Mouse (Mus musculus) ovary, postnatal 36 days (tissue): ENCODE measurements around the gene Fnip2.
"Not testable (repeated sequence)": the region's sequence is repeated elsewhere in the genome, so short reads cannot be mapped to it uniquely, and the experiment has no call there.

Experiments
- DNase-seq: peaks from one replicate; pipeline ENCODE4 v3.0.0; 2022; ENCODE audit warnings: low spot score, mixed read lengths

Gene Fnip2

DNA sequence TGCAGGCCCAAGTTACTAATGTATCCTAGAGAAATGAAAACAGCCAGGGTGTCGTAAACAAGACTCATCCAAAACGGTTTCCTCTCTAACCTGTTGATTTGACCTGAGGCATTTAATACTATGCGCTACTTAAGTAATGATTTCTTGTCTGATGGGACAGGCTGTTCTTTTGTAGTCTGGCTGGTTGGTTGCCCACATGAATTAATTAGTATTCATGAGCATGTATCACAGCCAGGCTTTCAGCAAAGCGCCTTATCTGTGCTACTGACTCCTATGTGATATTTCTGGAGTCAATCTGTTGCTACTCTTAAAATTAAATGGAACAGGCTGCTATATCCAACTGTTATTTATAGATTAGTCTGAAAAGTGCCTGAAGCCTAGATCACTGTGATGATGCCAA is 92.7 kb downstream of the Fnip2 start:
- no peak for DNase-seq

DNA sequence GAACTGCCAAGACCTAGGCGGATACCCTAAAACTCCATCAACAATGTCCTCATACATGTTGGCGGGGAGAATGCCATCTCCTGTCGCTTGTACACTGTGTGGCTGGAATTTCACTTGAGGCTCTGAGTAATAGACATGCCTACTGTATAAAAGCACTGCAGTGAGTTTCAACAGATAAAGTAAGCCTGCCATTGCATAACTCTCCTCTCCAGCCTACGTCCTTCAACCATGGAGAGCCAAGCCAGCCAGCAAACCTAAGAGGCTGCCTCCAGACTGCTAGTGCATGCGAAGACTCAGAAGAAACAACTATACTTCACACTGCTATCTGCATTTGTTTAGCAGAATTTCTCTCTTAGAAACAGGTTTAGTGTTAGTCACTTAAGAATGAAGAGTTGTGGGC is 95.2 kb downstream of the Fnip2 start:
- no peak for DNase-seq

DNA sequence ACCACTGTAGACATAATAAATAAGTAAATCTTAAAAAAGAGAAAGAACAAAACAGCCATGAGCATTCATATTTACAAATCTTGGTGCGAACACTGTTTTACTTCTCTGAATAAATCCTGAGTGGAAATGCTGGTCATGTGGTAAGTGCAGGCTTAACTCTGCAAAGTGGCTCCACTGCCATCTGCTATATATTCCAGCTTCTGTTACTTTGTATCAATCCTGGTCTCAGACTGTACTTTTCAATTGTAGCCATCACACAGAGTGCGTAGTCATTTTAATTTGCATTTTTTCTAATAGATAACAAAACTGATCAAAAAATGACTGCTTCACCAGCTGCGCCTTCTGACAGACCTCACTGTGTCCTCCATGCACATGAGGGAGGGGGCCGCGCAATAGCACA is 98.2 kb downstream of the Fnip2 start:
- no peak for DNase-seq

DNA sequence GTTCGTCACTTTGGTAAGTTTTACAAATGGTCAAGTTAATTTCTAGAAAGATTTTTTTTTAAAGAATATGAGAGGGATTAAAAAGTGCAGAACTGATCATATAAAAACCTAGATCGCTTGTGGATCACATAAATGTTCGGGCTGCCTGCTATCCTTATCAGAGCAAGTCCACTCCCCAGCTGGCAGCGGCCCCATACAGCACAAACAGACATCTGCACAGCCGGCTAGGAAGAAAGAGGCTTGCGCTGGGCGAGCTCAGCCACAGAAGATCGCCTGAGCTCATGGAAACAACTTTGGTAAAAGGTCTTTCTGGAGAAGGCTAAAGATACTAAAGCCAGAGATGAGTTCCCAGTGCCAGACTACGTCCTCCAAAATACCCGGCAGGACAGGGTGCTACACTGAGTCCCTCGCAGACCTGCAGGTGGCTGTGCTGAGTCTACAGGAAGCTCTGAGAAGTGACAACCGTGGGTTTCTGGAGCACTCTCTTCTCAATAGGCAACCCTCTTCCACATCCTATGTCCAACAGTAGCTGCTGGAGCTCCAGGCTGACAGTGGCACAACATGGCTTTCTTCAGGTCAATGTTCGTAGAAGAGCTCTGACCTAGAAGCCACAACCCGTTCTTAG is 108.8 kb downstream of the Fnip2 start:
- no peak for DNase-seq

DNA sequence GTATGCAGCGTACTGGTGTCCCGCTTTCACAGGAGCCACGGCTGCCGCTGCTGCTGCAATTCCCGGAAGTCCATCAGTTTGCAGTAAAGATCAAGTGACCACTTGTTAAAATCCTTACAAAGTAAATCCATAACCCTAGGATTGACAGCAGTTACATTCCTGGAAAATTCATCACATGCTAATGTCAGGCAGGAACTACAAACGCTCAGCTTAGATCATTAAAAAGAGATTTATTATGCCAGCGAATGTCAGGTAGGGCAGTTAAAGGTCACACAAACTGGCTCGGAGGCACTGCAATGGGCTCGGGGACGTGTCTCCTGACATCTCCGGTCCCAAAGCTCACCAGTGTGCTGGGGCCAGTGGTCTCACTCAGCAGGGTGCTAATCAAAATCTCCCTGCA is 111.8 kb downstream of the Fnip2 start:
- DNase-seq = no peak

DNA sequence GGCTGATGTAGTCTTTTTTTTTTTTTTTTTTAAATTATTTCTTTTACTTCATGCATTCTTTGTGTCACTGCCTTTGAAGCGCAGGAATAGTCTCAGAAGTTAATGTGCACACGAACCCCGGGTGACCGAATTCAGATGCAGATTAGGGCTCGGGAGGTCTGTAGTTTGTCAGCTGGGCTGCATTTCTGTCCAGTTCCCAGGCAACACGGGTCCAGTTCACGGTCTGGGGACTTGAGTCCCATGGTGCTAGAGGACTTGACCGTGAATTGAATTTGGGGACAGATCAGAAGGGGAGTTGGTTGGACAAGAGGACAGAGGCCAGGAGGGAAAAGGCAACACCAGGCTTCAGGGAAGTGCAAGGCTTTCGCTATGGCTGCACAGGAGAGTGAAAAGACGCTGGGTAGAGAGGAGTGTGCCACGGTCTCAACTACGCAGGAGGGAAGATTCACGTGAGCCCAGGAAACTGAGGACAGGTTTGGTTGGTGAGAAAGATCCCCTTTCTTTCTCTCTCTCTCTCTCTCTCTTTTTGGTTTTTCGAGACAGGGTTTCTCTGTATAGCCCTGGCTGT is 114.8 kb downstream of the Fnip2 start:
- DNase-seq = no peak

DNA sequence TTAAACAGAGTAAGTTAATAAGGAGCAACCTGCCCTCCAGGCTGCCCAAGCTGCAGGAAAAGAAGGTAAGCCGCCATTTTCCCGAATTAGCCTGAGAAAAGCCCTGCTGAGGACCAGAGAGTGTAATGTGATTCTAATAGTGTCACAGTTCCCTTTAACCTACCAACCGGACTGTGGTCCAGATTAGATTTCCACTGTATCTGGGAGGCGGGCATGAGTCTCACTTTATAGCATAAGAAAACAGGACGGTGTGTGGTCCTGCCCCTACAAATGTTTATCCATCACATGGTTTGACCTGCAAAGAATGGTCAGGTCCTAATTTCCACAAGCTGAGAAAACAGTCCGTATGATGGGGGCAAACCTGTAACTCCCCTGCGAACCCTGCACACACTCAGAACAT is 118.2 kb downstream of the Fnip2 start:
- no peak for DNase-seq

DNA sequence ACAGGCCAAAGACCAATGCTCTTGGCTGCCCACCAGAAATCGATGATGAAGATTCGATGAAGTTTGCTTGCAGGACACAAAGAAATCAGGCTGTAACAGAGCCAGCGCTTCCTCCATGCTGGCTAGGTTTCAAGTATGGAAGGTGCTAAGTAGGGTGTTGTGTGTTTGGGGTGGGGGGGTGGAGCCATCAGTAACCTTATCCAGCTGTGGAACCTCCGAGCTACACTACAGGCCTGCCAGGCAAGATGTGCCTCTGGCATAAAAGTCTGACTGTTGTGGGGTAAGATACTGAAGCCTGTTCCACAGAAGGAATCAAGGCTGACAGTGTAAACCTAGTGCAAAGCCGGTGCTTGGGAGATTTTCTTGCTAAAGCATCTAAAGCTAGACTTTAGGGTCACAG is 119.2 kb downstream of the Fnip2 start:
- no peak for DNase-seq

DNA sequence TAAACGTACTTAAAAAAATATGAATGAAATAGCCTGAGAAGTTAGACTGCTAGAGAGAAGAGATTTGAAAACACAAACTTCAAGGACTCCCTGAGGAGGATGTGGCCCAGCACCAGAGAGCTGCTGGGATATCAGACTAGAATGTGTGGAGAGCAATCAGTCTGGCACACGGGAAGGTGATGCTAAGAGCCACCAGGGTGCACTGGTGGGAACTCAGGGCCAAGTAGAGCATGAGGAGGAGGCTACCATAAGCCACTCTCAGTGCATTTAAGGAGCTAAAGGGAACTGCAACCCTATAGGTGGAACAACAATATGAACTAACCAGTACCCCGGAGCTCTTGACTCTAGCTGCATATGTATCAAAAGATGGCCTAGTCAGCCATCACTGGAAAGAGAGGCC is 120.9 kb downstream of the Fnip2 start:
- DNase-seq = not testable (repeated sequence)

DNA sequence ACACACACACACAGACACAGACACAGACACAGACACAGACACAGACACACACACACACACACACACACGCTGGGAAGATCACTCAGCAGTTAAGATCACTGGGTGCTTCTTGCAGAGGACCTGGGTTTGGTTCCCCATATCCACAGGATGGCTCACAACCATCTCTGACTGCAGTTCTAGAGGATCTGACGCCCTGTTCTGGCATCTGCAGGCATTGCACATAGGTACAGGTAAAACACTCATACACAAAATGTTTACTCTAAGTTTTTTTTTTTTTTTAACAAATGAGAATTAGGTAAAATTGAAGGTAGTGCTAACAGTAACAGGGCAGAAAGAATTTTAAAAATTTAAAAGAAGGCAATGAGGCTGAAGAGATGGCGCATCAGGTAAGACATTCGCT is 121.5 kb downstream of the Fnip2 start:
- DNase-seq = no peak

DNA sequence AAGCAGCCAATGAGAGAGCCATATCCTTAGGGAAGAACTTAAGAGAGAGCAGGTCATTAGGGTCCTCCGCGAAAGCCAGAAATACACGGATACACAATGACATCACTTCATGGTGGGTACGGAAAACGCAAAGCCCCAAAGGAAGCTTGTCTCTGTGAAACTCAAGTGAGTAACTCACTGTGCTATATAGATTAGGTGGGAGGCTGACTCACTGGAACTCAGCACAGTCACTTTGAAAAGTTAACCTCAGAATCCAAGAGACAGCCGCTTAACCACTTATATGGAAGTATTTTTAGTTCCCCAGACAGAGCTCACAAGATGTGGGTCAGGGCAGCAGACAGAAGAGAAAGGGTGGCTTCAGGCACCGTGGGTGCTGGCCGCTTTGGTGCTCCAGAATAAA is 122.6 kb downstream of the Fnip2 start:
- DNase-seq = no peak

DNA sequence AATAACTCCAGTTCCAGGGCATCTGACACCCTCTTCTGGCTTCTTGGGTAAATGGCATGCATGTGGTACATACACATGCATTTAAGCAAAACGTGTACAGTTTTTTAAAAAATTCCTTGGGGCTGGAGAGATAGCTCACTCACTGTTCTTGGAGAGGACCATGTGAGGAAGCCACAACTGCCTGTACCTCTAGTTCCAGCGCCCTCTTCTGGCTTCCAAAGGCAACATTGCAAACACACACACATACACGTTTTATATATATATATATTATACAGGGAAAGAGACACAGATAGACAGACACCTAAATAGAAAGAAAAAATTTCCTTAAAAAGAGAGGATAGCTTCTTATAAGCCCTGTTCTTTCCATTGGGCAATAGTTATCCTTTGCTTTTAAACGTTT is 123.7 kb downstream of the Fnip2 start:
- DNase-seq = no peak

DNA sequence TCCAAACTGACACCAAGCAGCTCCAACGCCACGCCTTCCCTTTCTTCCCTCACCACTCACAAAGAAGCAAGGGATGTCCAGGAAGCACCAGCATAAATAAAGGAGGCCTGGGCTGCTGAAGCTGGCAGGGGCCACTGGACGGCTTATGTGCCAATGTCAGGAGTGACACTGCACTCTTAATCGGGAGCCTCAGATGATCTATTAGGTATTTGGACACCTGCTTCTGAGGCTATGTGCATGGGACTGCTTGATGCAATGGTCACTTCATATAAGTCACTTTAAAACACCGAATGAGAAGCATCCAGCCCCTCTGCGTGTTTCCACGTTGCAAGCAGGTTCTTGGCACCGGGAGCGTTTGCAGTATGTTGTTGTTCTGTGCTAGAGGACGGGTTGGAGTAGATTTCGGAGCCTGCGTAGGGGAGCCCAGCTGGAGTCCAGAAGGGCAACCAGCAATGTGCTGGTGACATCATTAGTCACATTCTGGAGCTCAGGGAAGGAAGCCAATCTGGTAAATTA is 126.6 kb downstream of the Fnip2 start:
- no peak for DNase-seq

DNA sequence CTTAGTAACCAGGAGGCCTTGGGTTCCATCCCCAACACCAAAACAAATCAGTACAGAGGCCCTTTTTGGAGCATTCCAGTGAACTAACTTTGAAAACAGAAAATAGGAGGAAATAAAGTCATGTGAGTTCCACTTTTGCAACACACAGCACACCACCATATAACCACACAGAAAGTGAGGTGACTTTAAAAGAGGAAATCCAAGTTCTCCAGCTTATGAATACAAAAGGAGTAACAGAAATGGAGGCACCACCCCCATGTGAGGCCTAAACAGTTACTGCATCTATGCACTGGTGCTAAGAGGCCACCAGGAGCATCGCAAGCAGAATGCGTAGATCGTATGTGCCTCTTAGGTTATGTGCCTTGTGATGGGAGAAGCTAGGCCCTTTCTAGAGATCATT is 129.3 kb downstream of the Fnip2 start:
- DNase-seq = no peak

DNA sequence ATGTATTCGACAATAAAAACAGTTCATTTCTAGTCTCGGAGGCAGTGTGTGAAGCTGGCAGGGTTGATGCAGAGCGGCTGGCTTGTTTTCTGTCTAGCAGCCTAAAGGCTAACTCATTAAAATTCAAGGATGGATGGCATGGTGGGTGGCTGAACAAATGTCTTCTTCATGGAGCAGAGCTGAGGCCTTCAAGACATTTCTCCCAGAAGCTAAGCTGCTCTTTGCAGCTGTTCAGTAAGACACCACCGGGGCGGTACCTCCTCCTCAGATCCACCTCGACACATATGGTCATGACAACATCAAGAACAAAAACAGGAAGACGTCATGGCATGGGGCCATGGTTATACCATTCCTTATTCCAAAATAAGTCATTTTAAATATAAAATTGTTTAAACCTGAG is 131.4 kb downstream of the Fnip2 start:
- no peak for DNase-seq

DNA sequence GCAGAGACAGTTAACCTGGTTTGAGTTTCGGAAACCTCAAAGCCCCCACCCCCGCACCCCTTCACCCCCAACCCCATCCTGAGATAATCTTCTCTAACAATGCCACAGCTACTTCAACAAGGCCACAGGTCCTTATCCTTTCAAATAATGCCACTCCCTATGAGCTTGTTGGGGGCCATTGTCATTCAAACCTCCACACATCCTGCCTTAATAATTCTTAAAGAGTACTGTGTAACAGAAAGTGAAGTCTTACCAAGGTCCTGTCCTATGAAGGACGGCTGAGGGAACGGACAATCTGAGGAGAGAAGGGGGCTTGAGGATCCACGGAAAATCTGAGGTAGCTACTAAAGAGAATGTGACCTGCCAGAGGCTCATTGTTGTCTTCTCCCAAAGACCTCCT is 132.6 kb downstream of the Fnip2 start:
- no peak for DNase-seq

DNA sequence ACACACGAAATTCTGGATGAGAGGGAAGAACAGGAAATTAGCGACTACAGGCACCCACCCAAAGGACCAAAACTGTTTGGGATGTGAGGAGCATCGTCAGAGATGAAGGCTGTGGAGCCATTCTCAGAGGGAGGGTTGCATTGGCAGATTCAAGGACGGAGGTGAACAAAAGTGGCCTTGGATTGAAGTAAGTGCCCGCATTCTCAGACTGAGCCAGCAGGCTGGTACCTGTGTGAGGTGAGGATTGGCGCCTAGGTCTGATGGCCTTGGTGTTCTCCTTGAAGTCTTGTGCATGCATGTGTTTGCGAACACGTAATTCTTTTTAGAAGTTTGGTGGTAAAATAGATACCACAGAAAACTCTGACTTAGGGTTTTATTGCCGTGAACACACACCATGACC is 133.2 kb downstream of the Fnip2 start:
- DNase-seq = no peak

DNA sequence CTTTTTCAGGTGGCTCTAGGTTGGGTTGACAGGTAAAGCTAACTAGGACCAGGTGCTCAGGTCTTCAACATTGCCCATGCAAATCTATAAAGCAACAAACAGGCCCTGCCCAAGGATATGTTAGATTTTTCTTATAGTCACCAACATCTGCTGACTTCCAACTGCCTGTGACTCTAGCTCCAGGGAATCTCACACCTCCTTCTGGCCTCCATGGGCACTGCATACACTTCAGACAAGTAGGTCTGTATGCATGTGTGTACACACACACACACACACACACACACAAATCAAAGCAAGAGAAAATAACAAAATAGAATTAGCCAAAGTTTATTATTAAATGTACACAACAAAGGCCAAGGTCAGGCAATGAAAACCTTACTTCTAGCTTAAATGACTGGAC is 134.0 kb downstream of the Fnip2 start:
- no peak for DNase-seq

DNA sequence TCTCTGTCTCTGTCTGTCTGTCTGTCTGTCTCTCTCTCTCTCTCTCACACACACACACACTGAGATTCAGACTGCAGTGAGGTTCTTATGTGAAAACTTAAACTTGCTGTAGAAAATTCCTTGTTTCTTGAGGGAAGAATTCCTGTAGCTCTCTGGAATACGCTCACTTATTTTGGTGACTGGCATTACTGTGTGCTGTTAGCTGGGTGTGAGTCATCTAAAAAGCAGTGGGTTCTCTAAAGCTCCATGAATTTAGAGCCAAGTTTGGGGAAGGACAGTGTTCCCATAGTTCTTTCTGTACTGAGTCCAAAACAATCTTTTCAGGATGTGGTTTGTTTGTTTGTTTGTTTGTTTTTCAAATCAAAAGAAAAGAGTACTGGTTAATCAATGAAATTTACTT is 142.2 kb downstream of the Fnip2 start:
- no peak for DNase-seq

DNA sequence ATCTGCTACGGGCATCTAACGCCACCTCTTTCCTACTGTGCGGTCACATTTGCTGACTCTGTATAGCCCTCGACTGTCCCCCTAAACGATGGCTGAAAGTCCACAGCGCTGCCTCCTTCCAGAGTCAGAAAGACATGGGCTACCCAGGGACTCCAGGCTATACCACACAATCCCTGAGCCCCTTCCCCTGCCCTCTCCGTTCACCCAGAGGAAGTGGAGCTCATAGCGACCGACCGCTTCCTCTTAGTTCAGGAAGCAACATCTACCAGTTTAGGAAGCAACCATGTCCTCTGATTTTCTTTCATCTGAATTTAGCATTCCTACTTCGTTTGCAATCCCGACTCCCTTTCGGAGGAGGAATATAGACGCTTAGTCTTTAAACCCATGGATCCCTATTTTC is 148.7 kb downstream of the Fnip2 start:
- DNase-seq = no peak

DNA sequence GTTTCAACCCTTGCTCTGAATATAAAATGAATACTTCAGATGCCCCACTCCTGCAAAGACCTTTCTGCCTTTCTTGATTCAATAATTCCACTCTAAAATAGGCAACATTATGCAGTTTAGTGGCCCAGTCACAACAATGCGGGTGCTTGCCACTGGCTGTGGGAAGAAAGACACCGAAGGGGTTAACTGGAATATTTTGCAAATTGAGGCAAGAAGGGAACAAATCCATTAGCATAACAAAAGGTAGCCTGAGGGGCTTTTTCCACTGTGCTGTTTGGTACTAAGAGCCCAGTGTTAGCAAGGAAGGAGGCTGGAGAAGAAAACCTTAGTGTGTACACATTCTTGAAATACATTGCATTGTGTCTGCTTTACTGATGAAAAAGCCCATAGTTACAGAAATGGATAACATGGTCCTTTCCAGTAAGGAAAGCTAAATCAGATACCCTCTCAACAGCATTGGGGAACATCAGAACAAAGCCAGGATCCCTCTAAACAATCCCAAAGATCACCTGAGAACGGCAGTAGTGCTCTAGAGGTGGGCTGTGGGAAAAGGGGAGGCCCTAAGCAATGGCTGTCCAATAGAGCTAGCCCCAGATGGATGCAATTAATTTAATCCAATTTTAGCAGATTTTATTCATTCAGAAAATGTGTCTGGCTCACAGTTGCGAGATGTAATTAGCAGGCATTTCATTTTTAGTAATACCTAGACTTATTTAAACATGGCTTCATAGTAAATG is 150.5 kb downstream of the Fnip2 start:
- no peak for DNase-seq

DNA sequence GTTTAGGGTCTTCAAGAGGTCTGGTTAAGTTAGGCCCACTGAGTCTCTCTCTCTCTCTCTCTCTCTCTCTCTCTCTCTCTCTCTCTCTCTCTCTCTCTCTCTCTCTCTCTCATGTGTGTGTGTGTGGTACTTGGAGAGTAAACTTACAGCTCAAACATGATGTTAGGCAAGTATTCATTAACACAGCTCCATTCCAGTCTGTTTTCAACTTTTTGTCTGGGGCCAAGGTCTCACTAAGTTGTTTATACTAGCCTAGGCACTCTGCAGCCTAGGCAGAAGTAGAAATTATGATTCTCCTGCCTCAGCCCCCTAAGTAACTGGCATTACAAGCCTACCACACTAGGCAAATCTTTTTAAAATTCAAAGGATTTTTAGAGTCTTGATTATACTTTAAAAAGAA is 151.7 kb downstream of the Fnip2 start:
- DNase-seq = no peak

DNA sequence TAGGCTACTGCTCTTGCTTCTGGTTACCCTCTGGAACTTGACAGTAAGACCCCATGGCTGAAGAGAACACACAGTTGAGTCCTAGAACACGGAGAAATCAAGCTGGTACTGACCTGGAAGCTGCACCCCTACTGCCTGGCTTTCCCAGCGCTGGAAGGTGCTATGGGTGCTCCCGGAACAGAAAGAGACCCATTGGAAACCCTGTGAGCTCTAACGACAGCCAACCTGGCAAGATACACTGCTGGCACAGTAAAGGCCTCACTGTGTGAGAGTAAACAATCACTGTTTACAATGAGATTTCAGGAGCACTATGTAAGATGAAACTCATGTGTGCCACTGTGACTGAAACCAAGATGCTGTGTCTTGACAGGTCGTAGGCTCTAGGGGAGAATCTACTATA is 152.5 kb downstream of the Fnip2 start:
- DNase-seq = no peak

DNA sequence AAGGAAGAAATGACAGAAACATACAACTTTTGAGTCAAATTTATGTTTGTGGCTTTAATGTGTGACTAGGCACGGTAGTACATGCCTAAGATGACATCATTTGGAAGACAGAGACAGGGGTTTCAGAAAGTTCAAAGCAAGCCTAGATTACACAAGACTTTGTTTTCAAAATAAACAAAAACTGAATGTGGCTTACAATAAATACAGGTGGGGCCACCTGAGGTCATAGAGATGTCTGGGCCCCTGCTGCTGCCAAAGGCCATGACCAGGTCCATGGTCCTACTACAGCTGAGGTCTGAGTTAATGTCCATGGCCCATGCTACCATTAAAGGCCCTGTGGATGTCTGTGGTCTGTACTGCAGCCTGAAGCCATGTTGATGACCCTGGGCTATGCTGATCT is 154.1 kb downstream of the Fnip2 start:
- DNase-seq = no peak
